Mouse (Mus musculus): ENCODE measurements at regions not wholly inside any gene's neighbourhood (a gene's known extent, or its start where the extent isn't known, plus 50 kb on each side); places are given as distances from the start of the nearest gene placed in this dataset.

DNA sequence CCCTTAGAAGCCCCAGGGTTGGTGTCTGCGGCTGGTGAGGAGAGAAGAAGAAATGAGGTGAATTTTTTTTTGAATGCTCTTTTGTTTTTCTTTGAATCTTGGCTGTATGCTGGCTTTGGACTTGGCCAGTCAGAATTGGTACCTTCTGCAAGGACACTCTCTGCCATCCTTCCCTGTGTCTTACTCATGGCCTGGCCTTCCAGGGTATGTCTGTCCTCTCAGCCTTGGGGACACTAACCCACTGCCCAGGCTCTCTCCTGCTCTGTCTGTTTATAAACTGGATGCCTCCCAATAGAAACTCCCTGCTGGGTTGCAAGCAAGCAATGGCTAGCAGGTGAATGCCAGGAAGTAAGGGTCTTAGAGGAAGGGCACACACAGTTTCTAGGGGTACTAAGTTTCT is 110.4 kb upstream of the Sdk2 start:
- WGBS = 75% methylated on average over 1 of the region's 1 CpGs
- Histone ChIP-seq H3K27me3 (ENCODE audit: control insufficient read depth, insufficient read depth, low read length) (no peaks in the 10 kb centered on the region), H3K9ac (ENCODE audit: low read depth, low read length, severe bottlenecking) (no peak overlapping the region), H3K4me1 (ENCODE audit: control insufficient read depth, insufficient read depth, low read length) (peaks cover 31% of the 10 kb centered on the region), H3K9me3 (ENCODE audit: control insufficient read depth, low read length) (no peaks in the 10 kb centered on the region), H3K4me2 (replicated peaks; ENCODE audit: low read depth, low read length, severe bottlenecking) (no peak overlapping the region), H3K4me3 (replicated peaks; ENCODE audit: low read length) (no peak overlapping the region), H3K36me3 (ENCODE audit: control insufficient read depth, insufficient read depth, low read length) (no peaks in the 10 kb centered on the region), H3K27ac (replicated peaks; ENCODE audit: low read depth, low read length) (no peak overlapping the region)
- DNase-seq (ENCODE audit: low spot score) (no peak), ATAC-seq (ENCODE audit: low FRiP score, low read depth) (no peak)
- TF ChIP-seq POLR2A (IDR thresholded peaks at IDR 0.05; ENCODE audit: borderline replicate concordance, extremely low read depth, insufficient read depth, insufficient read length) = no peak

DNA sequence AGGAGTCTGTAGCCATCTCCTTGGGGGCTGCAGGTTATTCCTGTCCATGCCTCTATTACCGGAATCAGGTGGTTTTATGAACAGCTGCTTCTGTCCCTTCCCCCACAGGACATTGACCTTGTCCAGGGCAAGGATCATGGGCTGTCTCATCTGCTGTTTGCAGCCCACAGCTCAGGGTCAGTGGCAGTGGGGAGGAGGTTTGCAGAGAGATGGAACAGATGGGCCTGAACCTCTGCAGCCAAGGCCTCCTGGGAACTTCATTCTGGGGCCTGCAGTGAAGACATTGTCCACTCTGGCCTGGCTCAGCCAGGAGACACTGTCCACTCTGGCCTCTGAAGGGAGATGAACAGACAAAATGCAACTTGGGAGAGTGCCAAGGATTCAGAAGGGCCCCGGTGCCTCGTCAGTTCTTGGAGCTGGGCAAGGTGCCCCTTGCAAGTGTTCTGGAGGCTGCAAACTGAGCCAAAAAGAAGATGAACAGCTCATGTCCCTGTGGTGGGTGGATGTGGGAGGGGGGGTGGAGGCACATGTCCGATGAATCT is 109.9 kb upstream of the Sdk2 start:
- no peaks in the 10 kb centered on the region for H3K27me3 ChIP-seq (ENCODE audit: control insufficient read depth, insufficient read depth, low read length)
- DNase-seq (ENCODE audit: low spot score) (no peak), ATAC-seq (ENCODE audit: low FRiP score, low read depth) (no peak)
- no peaks in the 10 kb centered on the region for H3K9me3 ChIP-seq (ENCODE audit: control insufficient read depth, low read length)
- H3K4me1 ChIP-seq (ENCODE audit: control insufficient read depth, insufficient read depth, low read length) = peaks cover 31% of the 10 kb centered on the region
- no peak for TF ChIP-seq POLR2A (IDR thresholded peaks at IDR 0.05; ENCODE audit: borderline replicate concordance, extremely low read depth, insufficient read depth, insufficient read length)
- no peak overlapping the region for H3K9ac ChIP-seq (ENCODE audit: low read depth, low read length, severe bottlenecking)
- no peak overlapping the region for H3K4me3 ChIP-seq (replicated peaks; ENCODE audit: low read length)
- 62% methylated on average over 4 of the region's 4 CpGs for WGBS
- H3K4me2 ChIP-seq (replicated peaks; ENCODE audit: low read depth, low read length, severe bottlenecking) = no peak overlapping the region
- H3K36me3 ChIP-seq (ENCODE audit: control insufficient read depth, insufficient read depth, low read length) = no peaks in the 10 kb centered on the region
- H3K27ac ChIP-seq (replicated peaks; ENCODE audit: low read depth, low read length) = no peak overlapping the region

DNA sequence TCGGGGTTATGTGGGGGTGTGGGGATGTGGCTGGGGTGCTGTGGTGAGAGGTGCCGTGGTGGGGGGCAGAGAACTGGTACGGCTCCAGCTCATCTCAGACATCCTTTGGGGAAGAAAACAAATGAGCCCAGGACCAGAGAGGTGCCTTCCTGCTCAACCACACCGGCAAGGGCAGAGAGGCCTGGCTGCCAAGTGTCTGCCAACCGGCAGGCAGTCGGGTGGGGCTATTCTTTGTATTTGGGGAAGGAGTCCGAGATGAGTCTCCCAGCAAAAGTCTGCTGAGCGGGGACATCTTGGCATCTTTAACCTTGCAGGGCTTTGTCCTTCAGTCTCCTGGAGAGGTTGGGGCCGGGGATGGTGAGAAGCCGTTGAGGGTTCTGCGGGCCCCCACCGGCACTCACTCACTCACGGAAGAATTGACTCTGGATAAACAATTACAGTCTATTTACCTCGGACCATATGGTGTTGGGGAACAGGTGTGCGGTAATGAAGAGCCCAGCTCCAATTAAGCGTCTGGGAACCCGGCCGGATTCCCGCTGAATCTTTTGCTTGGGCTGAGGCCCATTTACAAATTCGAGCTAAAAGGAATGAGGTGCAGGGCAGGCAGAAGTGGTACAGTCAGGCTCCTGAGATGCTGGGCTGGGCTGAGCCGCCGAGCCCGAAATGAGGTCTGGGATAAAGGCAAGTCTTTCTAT is 108.7 kb upstream of the Sdk2 start:
- no peaks in the 10 kb centered on the region for H3K36me3 ChIP-seq (ENCODE audit: control insufficient read depth, insufficient read depth, low read length)
- DNase-seq (ENCODE audit: low spot score) (peak; percentile 55), ATAC-seq (ENCODE audit: low FRiP score, low read depth) (peak; percentile 53; the same call in 1 of the 2 replicates)
- 0 out of 2 replicates have a peak overlapping the region, but pooled peaks have one; percentile 39 for H3K27ac ChIP-seq (replicated peaks; ENCODE audit: low read depth, low read length)
- H3K4me3 ChIP-seq (replicated peaks; ENCODE audit: low read length) = no peak overlapping the region
- WGBS = 25% methylated on average over 23 of the region's 23 CpGs
- H3K4me1 ChIP-seq (ENCODE audit: control insufficient read depth, insufficient read depth, low read length) = peaks cover 31% of the 10 kb centered on the region
- no peak overlapping the region for H3K9ac ChIP-seq (ENCODE audit: low read depth, low read length, severe bottlenecking)
- no peak for TF ChIP-seq POLR2A (IDR thresholded peaks at IDR 0.05; ENCODE audit: borderline replicate concordance, extremely low read depth, insufficient read depth, insufficient read length)
- no peaks in the 10 kb centered on the region for H3K27me3 ChIP-seq (ENCODE audit: control insufficient read depth, insufficient read depth, low read length)
- no peak overlapping the region for H3K4me2 ChIP-seq (replicated peaks; ENCODE audit: low read depth, low read length, severe bottlenecking)
- no peaks in the 10 kb centered on the region for H3K9me3 ChIP-seq (ENCODE audit: control insufficient read depth, low read length)

DNA sequence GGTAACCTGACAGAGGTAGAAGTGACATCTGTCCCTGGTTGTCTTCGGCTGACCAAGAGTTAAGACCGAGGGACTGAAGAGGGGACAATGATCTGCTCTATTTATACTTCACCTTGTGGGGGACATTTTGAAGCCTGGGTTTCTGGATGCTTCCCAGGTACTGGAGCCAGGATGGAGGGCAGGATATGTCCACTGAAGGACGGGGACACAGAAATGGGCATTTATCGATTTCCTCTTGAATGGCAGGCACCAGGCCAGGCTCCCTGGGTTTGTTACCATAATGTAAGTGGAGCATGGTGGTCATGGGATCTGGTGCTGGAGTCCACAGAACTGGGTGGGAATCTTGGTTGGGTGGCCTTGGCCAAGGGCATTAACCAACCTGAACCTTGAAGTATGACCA is 108.0 kb upstream of the Sdk2 start:
- H3K9me3 ChIP-seq (ENCODE audit: control insufficient read depth, low read length) = no peaks in the 10 kb centered on the region
- WGBS = 89% methylated on average over 4 of the region's 4 CpGs
- H3K4me2 ChIP-seq (replicated peaks; ENCODE audit: low read depth, low read length, severe bottlenecking) = no peak overlapping the region
- H3K9ac ChIP-seq (ENCODE audit: low read depth, low read length, severe bottlenecking) = no peak overlapping the region
- no peak overlapping the region for H3K4me3 ChIP-seq (replicated peaks; ENCODE audit: low read length)
- no peaks in the 10 kb centered on the region for H3K36me3 ChIP-seq (ENCODE audit: control insufficient read depth, insufficient read depth, low read length)
- ATAC-seq (ENCODE audit: low FRiP score, low read depth) (no peak), DNase-seq (ENCODE audit: low spot score) (no peak)
- H3K27me3 ChIP-seq (ENCODE audit: control insufficient read depth, insufficient read depth, low read length) = no peaks in the 10 kb centered on the region
- H3K4me1 ChIP-seq (ENCODE audit: control insufficient read depth, insufficient read depth, low read length) = peaks cover 31% of the 10 kb centered on the region
- H3K27ac ChIP-seq (replicated peaks; ENCODE audit: low read depth, low read length) = no peak overlapping the region
- TF ChIP-seq POLR2A (IDR thresholded peaks at IDR 0.05; ENCODE audit: borderline replicate concordance, extremely low read depth, insufficient read depth, insufficient read length) = no peak

DNA sequence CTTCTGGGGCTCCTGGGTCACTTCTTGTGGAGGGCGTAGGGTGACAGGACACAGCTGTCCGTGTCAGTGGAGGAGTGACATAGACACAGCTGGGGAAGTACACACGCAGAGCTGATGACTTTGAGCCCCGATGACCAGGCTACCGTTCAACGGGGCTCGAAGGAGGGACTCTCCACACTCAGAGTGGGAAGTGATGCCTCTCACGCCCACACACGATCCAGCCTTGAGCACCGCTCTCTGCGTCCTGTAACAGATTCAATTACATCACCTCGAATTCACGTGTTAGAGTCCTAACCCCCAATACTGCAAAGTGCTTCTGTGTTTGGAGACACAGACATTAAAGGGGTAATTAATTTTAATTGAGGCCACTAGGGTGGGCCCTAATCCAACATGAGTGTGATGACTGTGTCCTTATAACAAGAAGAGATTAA is 101.4 kb upstream of the Sdk2 start:
- TF ChIP-seq POLR2A (IDR thresholded peaks at IDR 0.05; ENCODE audit: borderline replicate concordance, extremely low read depth, insufficient read depth, insufficient read length) = no peak

More for the DNA sequence above, 101.4 kb upstream of the Sdk2 start:
- H3K4me3 ChIP-seq (replicated peaks; ENCODE audit: low read length) = no peak overlapping the region
- WGBS = 58% methylated on average over 13 of the region's 13 CpGs
- no peaks in the 10 kb centered on the region for H3K9me3 ChIP-seq (ENCODE audit: control insufficient read depth, low read length)
- H3K27ac ChIP-seq (replicated peaks; ENCODE audit: low read depth, low read length) = no peak overlapping the region
- no peaks in the 10 kb centered on the region for H3K36me3 ChIP-seq (ENCODE audit: control insufficient read depth, insufficient read depth, low read length)
- ATAC-seq (ENCODE audit: low FRiP score, low read depth) = no peak
- H3K27me3 ChIP-seq (ENCODE audit: control insufficient read depth, insufficient read depth, low read length) = no peaks in the 10 kb centered on the region
- no peak for DNase-seq (ENCODE audit: low spot score)
- no peak overlapping the region for H3K9ac ChIP-seq (ENCODE audit: low read depth, low read length, severe bottlenecking)
- no peak overlapping the region for H3K4me2 ChIP-seq (replicated peaks; ENCODE audit: low read depth, low read length, severe bottlenecking)
- H3K4me1 ChIP-seq (ENCODE audit: control insufficient read depth, insufficient read depth, low read length) = 0 out of 2 replicates have a peak, but pooled peaks cover 4% of the 10 kb centered on the region
